Mouse (Mus musculus): ENCODE measurements around the gene Tbc1d23.
"Not testable (repeated sequence)": the region's sequence is repeated elsewhere in the genome, so short reads cannot be mapped to it uniquely, and the experiment has no call there.

Tbc1d23 gene

DNA sequence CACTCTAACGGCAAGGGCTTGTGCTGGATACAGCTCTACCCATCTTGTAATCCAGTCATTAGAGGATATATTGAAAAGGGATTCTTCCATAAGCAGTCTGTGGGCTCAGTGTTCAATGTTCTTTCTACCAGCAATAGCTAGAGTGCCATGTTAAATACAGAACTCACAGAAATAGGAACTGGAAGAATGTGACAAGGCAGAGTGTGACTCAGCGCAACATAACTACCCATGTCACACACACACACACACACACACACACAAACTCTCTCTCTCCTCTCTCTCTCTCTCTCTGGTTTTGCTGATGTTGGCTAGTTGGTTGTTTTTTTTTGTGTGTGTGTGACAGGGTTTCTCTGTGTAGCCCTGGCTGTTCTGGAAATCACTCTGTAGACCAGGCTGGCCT is 20.3 kb downstream of the Tbc1d23 start:
- DNase-seq: no peak

DNA sequence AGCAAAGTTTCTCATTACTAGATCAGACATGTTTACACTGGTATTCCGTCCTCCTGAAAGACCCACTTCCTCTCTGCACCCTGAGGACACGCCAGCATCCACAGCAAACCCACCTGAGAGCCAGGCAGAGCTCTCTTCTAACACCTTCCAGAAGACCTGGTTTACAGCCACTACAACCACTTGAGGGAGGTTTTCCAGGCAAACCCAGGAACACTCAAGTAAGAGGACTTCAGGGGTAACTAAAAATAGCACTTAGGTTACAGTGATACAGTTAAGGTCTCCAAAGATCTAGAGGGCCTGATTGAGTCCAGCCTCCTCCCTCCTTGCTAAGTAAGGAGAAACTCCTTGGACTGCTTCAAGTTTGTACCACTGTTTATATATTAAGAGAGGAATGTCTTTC is 23.0 kb downstream of the Tbc1d23 start:
- no peak for DNase-seq

DNA sequence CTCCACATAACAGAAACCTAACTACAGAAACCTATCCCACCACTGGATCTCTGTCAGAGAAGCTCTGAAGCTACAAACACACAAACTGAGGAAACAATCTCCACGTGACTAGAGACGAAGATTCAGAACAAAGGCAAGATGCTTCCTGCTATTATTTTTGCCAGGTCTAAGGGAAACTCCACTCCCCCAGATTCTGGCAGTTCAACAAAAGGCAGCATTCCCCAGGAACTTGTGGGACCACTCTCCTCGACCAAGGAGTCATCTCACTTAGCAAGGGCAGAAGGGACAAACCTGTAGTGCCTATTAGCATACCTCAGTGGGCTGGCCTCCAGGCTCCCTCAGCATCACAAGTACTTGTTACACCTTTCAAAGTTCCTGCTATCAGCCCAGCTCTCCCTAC is 34.0 kb downstream of the Tbc1d23 start:
- DNase-seq: no peak

DNA sequence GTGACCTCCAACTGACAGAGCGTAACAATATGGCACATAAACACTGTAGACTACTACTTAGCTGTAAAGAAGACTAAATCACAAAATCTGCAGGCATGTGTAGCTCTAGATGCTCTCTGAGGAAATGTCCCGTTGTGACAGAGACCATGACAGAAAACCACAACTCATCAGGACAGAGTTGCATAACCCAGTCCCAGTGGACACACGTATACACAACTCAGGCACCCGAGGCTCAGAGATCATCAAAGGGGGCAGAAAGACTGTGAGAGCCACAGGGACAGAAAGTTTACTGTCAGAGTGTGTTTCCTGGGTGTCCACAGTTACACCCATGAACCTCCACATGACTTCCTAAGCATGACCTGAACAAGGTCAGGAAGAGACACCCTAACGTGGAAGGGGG is 34.7 kb downstream of the Tbc1d23 start:
- no peak for DNase-seq

DNA sequence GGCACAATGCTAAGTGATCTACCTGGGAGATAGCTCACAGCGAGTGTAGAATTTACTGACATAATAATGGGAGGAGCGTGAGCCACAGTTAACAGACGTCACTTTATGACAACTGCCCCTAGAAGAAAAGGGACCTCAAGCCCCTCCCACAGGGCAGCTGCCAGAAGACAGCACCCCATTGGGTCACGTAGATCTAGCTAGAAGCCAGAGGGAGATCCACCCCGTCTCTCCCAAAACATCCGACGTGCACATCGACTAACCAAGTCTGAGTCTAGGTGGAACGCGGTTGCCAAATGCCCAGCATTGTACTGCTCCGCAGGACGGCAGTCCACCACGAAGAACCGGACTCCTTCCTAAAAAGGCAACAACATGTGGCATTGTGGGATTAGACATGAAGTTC is 40.1 kb downstream of the Tbc1d23 start:
- DNase-seq: no peak

DNA sequence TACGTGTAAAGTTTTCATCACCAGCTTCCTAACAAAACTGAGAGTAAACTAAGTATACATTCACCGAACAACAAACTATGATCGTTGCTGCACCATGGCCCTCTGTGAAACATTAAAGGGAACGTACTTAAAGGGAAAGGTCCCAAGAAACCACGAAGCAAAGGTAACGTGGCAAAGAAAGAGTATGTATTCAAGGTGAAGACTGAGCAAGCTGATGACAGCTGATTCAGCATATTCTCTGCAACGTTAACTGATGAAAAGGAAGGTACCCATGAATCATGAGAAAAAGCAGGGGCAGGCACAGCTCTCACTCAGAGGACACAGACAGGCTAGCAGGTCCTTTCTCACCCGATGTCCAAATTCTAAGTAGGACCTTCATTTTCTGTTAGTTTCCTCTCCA is 40.9 kb downstream of the Tbc1d23 start:
- no peak for DNase-seq

DNA sequence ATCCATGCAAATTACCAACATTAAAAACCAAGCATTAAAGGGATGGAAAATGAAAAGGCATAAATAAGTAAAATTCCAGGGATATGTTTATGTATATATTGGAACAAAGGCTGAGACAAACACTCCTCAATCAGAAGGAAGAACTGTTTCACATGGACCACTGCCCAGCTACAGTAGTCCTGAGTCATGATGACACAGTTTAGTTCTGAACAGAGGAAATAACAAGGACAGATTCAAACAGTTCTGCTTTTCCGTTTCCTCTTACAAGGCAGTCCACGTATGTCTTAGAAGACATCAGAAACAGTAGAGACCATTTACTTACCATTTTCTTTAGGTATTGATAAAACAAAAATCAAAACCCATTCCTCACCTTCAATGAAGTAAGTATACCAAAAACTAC is 41.8 kb downstream of the Tbc1d23 start:
- no peak for DNase-seq

DNA sequence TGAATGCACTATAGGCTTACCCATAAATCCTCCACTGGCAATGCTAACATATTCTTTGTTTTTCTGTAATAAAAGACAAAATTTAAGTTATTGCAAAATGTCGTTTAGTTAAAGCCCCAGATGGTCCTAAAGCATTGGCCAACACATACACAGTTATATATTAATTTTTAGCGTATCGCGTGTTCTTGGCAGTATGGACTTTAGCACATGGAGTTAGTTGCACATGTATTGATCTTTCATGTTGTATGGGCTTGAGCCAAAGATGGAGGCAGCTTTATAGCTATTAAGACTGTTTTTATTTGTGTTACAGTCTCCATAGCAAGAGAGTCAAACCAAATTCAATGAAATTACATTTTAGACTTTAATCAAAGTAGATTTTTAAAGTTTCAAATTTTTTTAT is 44.7 kb downstream of the Tbc1d23 start:
- no peak for DNase-seq

DNA sequence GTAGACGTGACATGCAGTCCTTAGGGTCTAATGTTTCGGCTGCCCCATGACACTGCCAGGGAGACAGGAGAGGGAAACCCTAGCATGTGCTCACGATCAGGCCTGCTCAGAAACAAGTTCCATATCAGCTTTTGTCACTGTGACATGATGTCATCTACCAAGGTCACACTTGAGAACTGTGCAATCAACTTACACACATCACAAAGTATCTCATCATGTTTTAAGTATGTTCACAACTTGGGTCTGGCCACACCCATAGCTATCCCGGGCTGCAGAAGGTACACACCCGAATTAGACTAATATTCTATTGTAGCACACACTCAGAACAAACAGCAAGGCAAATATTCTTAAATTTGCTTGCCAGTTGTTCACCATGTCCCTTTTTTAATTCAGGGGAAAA is 49.3 kb downstream of the Tbc1d23 start:
- no peak for DNase-seq

DNA sequence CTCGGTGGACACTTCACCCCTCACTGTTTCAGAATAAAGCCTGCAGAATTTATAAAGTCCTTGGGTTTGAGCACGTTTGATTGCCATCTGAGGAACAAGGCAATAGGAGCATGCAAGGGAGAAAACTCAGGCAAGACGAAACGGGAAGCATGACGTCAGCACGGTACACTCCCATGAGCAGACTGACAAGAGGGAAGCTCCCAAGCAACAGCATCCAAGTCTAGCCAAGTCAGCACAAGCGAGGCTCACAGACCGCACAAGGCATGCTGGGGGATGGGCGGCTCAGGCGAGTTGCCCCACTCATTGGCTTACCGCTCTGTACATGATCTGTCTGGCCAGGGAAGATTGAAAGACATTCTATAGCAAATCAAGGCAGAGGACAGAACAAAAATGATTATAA is 50.1 kb downstream of the Tbc1d23 start:
- peak; percentile 39 for DNase-seq

DNA sequence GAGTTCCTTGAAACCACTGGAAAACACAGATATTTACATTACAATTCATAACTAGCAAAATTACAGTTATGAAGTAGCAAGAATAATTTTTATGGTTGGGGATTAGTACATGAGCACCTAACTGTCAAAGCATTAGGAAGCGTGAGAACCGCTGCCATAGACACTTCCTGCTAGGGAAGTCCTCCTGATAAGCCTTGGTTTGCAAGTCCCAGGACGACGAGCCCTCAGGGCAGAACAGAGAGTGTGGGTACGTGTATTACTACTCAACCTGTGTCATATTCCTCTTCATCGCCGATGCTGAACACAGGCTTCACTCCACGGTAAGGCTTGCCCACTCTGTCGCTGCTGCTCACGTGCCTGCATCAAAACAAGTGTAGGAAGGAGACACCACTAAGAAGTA is 53.6 kb downstream of the Tbc1d23 start:
- DNase-seq: no peak

DNA sequence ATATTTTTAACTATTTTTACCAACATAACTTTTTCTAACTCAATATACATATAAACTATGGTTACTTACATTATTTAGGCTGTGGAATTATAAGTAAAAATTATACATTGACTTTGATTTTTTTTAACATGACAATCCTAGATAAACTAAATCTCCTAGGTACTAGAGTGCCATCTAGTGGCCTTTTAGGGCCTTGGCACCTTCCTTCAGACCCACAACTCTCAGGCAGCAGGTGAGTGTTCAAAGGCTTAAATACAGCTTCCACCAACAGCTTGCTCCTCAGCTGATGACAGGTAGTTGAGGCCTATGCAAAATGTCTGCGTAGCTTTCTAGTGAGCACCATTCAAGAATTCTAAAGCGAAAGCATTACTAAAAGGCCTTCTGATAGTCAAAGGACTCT is 54.0 kb downstream of the Tbc1d23 start:
- peak; percentile 35 for DNase-seq

DNA sequence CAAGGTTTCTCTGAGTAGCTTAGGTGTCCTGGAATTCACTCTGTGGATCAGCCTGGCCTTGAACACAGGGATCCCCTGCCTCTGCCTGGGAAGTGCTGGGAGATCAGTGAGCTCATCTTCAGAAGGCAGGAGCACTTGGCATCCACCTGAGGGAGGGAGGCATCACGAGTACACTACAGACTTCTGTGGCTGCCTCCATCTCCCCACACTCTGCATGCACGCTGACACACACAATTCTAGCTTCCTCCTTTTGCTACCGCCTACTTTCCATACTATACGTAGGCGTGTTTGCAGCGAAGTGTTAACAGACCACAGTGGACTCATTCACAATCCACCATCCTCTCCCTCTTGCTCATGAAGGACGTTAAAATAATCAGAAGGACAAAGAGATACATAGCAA is 55.0 kb downstream of the Tbc1d23 start:
- peak; percentile 83 for DNase-seq

DNA sequence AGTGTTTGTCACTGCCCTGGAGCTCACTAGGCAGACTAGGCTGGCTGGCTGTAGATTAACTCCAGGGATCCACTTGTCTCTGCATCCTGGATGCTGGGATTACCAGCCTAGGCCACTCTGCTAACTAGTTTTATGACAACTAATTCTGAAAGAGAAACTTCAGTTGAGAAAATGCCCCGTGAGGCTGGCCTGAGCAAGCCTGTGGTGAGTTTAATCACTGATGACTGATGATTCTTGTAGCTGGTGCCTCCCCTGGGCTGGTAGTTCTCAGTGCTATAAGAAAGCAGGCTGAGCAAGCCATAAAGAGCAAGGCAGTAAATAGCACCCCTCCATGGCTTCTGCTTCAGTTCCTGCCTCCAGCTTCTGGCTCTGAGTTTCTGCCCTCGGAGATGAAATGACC is 55.6 kb downstream of the Tbc1d23 start:
- no peak for DNase-seq

DNA sequence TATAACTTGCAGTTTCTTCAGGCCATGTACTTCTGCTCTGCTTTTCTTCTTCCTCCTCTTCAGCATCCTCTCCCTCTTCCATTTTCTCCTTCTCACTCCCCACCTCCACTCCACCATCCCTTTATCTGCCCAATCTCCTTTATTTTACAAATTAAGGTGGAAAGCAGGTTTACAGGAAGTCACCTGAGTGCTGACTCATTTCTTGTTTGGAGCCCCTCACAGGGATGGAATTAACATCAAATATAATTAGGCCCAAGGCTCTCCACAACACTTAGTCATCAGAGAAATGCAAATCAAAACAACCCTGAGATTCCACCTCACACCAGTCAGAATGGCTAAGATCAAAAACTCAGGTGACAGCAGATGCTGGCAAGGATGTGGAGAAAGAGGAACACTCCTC is 56.8 kb downstream of the Tbc1d23 start:
- not testable (repeated sequence) for DNase-seq

DNA sequence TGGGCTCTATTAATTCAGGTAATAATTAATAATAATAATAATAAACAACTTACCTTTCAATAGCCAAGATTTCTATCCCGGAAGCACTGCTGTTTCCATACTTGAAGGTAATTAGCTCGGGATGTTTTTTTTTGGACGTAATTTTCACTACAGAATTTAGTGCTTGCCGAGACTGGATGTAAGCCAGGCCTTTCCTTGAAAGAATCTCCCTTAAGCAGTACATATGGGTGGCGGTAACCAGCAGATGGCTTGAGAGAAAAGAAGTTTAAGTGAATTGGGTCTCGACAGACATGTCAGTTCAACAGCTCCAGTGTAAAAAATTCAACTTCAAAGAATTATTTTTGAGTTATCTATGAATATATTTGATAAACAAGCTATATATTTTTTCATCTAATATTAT is 59.7 kb downstream of the Tbc1d23 start:
- DNase-seq: no peak

DNA sequence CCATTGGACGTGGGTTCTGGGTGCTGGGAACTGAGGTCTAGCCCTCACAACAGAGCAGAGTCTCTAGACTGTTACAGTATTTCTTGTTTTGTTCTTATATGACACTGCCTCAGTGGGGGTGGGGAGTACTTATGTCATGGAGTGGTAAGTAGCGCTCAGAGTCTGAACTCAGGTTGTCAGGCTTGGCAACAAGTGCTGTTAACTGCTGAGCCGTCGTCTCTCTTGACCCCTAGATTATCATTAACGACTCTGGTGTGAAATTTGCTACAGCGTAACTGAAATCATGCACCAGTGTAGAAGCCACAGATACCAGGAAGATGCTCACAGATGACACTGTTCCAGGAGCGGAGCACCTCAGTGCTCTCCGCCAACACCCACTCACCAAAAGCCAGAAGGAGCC is 60.1 kb downstream of the Tbc1d23 start:
- DNase-seq: no peak

DNA sequence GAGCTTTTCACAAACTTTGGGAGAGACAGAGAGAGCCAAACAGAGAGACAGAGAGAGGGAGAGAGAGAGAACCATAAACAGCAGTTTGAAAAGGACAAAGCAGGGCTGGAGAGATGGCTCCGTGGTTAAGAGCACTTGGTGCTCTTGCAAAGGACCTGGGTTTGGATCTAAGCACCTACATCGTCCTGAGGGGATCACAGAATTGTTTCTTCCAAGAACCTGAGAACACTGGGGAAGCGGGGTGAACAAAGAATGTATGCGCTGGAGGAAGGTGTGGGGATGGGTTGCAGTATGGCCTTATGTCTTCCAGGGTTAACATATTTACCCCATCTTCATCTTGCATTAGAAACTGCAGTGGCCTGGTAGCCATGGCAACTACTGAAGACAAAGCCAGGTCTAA is 63.1 kb downstream of the Tbc1d23 start:
- no peak for DNase-seq

DNA sequence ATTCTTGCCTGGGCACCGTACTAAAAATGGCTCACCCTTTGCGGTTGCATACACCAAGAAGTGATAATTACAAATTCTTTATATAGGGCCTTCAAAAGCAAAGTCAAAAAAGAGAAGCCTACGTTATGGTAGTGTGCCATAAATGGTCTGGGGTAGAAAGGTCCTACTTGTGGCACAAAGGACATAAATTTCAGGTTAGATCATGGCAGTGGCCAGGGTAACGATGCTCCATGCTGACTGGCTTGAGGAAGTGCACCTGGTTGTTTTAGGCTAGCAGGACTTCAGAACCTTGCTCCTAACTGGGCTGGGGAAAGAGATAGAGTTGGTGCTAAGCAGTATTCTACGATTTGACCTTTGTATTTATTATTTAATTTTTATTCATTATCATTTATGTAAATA is 63.8 kb downstream of the Tbc1d23 start:
- no peak for DNase-seq

DNA sequence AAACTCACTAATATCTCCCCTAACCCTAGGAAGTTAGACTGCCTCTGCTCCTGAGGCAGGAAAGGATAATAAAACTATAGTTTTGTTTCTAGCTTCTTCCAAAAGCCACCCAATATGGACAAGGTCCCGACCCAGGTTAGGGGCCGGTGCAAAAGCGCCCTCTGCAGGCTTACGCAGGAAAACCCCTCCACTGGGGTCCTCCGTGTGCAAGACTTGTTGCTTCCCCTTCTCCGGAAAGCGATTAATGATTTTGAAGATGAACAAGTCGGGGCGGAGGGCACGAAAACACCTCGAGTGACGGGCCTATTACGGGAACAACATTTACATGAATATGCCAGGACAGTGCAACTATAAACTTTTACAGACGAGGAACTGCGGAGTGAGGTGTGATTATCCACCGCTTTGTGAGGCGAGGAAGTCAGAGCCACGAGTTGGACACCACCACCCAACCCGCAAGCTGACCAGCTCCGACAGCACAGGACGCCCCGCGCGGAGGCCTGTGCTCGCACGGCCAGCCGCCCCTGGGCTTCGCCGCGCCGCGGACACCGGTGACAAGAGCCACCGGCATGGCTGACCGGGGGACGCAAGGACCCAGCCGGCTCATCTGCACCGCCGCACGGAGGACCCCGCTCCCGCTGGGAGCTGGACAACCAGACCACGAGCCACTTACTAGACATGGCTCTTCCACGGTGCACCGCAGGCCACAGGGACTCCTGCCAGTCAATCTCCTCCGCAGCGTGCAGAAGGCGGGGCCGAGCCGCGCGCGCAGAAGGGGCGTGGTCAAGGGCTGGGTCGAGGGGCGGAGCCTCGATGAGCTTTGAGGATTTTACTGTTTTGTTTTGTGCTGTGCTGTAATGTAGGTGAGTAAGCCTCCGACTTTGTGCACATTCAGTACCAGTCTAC is 64.4 kb downstream of the Tbc1d23 start, which contains the start of gene Nit2:
Gene Nit2, minus strand, starts transcription at position 731 of the 903 bp plus-strand sequence.
- peak; percentile 94 for DNase-seq

DNA sequence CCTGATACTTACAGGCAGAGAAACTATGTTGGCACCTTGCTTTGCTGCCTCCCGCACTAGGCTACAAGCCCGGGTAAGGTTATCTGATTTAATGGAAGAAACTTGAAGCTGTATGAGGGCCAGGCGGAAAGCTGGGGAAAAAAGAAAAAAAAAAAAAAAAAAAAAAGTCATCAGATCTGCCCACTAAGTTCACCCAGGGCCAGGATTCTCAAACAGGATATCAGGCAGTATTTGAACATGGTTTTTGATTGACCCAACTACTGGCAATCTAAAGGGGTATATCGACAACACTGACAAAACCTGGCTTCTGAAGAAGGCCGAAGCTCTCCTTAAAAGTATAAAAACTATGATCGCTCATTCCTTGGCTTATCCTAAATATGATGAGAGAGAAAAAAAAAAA is 65.2 kb downstream of the Tbc1d23 start:
- no peak for DNase-seq

DNA sequence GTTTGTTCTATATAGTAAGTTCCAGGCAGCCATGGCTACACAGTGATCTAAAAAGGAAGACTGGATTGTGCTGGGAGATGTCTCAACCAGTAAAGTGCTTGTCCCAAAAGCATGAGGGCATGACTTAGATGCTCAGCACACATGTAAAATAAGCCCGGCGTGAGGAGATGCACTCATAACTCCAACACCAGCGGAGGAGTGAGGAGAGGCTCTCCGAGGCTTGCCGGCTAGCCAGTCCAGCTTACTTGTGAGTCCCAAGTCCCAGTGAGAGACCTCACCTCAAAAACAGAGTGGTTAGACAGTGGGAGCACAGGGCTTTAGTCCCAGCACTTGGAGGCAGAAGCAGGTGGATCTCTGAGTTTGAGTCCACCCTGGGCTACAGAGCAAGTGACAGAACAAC is 66.1 kb downstream of the Tbc1d23 start:
- DNase-seq: no peak

DNA sequence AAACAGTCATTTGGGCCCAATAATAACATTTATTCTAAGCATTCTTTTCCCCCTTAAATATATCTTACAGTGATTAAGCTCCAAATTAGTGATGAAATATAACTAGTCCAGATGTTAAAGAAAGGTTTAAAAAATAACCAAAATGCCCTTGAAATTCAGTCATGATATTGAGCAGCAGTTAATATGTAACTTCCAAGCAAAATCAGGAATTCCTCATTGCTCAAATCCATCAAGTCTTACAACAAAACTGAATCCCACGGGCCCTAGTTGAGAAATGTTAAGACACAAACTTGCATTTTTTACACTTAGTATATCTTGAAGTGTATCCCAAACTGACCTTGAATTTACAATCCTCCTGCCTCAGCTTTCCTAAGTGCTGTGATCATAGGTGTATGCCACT is 67.6 kb downstream of the Tbc1d23 start:
- DNase-seq: no peak

DNA sequence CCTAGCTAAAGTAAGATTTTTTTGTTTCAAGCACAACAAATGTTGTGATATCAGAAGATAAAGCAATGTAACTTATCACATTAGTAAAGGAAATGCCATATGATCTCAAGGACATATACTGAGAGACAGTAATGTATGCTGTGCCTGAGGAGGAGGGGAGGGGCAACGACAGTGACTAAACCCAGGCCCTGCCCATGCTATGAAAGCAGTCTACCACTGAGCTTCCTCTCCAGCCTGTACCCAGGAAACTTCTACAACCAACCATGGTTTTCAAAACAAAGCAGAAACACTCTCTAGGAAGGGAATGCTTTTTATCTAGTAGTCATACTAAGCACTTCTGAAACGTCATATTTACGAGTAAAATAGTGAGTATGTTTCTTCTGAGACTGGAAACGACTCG is 68.5 kb downstream of the Tbc1d23 start:
- DNase-seq: no peak

DNA sequence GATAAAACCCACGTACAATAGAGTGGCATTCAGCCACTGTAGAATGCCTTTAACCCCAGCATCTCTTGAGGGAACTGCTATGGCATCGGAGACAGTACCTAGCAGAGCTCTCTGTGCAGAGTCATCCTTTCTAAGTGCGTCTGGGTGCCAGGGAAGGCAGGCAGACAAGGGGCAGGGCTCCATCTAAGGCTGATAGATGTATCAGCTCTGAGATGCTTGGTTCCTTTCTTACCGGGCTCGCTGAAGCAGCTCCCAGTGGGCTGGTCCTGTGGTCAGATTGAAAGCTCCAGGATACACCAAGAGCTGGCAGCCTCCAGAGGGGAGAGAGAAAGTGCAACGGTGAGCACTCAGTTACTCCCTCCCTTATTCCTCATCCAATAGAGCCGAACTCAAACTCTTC is 71.5 kb downstream of the Tbc1d23 start:
- DNase-seq: no peak
